Mouse (Mus musculus) heart, postnatal 0 days (tissue): ENCODE data around the gene Ablim2.

ENCODE experiments used
- CTCF ChIP-seq: IDR thresholded peaks from 2 replicates; pipeline ENCODE4 v1.5.1; 2016; ENCODE audit warnings: antibody characterized with exemption, control low read depth, low read depth
- EP300 ChIP-seq: IDR thresholded peaks from 2 replicates; pipeline ENCODE4 v1.6.1; 2016; ENCODE audit warnings: antibody characterized with exemption, low read depth

GRCm38 (mm10) chr5:35757639-35758001 lies at the start of gene Ablim2:
- peak; percentile 17; the same call in 1 of the 2 replicates for TF ChIP-seq CTCF
- TF ChIP-seq EP300: no peak
